Mouse (Mus musculus) left cerebral cortex, adult 2 months (tissue): ENCODE results near the gene Xab2. TPM values are rescaled to one million over a fixed set of nuclear protein-coding genes. Genes with fewer than 3 reads are reported as not detected.

Source experiments
- DNase-seq, 2 experiments: peaks; one replicate each; pipeline ENCODE4 v3.0.0; 2021 to 2022; ENCODE audit warnings: low spot score in 2 of 2, mixed read lengths in 1 of 2; ENCODE audit errors: extremely low spot score in 1 of 2
- H3K27ac ChIP-seq: fragments of 200-600 bp; 2 replicates; pipeline ENCODE4 v1.8.1; 2022
- H3K4me3 ChIP-seq: fragments of 200-600 bp; 2 replicates; pipeline ENCODE4 v1.8.1; 2022
- CTCF ChIP-seq: fragments of 200-600 bp; IDR thresholded peaks from 2 replicates; pipeline ENCODE4 v1.8.1; 2022; ENCODE audit warnings: antibody characterized with exemption, mild to moderate bottlenecking, moderate library complexity
- intact Hi-C: fragments of 180-260 bp; cut with DNase I; formaldehyde crosslinking; loops from one replicate; pipeline ENCODE4 v1.15.1; 2025
- total RNA-seq, 2 experiments: library from RNA; stranded (reverse); gene quantifications; 2 replicates each; pipeline ENCODE4 v1.2.3; 2021

Gene Xab2
- total RNA-seq, 2 experiments from 2014 or later: 37.3 to 38.4 TPM

- DNase-seq: no peak
Observed at GRCm38 (mm10) chr8:3579390-3580364, 41.4 kb downstream of the Xab2 start.

GRCm38 (mm10) chr8:3576211-3576960 is 44.7 kb downstream of the Xab2 start:
- TF ChIP-seq CTCF: no peak
- DNase-seq: no peak
- intact Hi-C loops: no loop called here
- Histone ChIP-seq H3K27ac (no peak overlapping the region), H3K4me3 (no peak overlapping the region)

More at GRCm38 (mm10) chr8:3579390-3580364, 41.4 kb downstream of the Xab2 start:
- Histone ChIP-seq H3K27ac (no peak overlapping the region), H3K4me3 (no peak overlapping the region)
- no peak for TF ChIP-seq CTCF
- intact Hi-C loops: no loop called here

- no peak for DNase-seq
- no peak overlapping the region for H3K4me3 ChIP-seq
- intact Hi-C loops: no loop called here
- no peak overlapping the region for H3K27ac ChIP-seq
- no peak for TF ChIP-seq CTCF
Observed at GRCm38 (mm10) chr8:3574546-3574945, 46.6 kb downstream of the Xab2 start.

- DNase-seq: no peak
- Histone ChIP-seq H3K27ac (no peak overlapping the region), H3K4me3 (no peak overlapping the region)
- no peak for TF ChIP-seq CTCF
- intact Hi-C loops: no loop called here
Observed at GRCm38 (mm10) chr8:3569784-3570183, 51.3 kb downstream of the Xab2 start.

GRCm38 (mm10) chr8:3568378-3568777 is 52.7 kb downstream of the Xab2 start:
- intact Hi-C loops: no loop called here
- Histone ChIP-seq H3K27ac (no peak overlapping the region), H3K4me3 (no peak overlapping the region)
- DNase-seq: no peak
- no peak for TF ChIP-seq CTCF

- intact Hi-C loops: no loop called here
- TF ChIP-seq CTCF: no peak
- no peak within 1 kb of the TSS for H3K4me3 ChIP-seq
- no peak within 1 kb of the TSS for H3K27ac ChIP-seq
- no peak for DNase-seq
Observed at GRCm38 (mm10) chr8:3567641-3568371, 53.3 kb downstream of the Xab2 start, which contains the start of gene C330021F23Rik. Gene C330021F23Rik, plus strand, starts transcription at chr8:3567990.

Other genes starting within 250 kb of the Xab2 start
- gene Arhgef18, start 228.3 kb downstream of the Xab2 start, total RNA-seq: 10 to 100 TPM; 47.8 to 49.3 TPM
- under 1 TPM; 0.84 to 0.88 TPM for gene Pex11g, start 153.6 kb downstream of the Xab2 start, total RNA-seq
- under 1 TPM in 1 of 2 experiments, not detected in 1; 0.23 TPM for gene Tex45, start 150.5 kb downstream of the Xab2 start, total RNA-seq
- 10 to 100 TPM; 32.4 to 34.8 TPM for gene Zfp358, start 128.2 kb downstream of the Xab2 start, total RNA-seq
- 10 to 100 TPM; 90.6 to 96.1 TPM for gene Mcoln1, start 120.9 kb downstream of the Xab2 start, total RNA-seq
- gene Pnpla6, start 105.9 kb downstream of the Xab2 start, total RNA-seq: 10 to 100 TPM; 76.5 to 86.0 TPM
- not detected for gene C330021F23Rik, start 53.3 kb downstream of the Xab2 start, total RNA-seq
- gene Camsap3, start 34.0 kb downstream of the Xab2 start, total RNA-seq: 10 to 100 TPM; 33.6 to 35.4 TPM
- gene Pet100, start 232 bp upstream of the Xab2 start, total RNA-seq: 10 to 100 TPM; 72.8 to 84.1 TPM
- not detected for gene Pcp2, start 4.2 kb upstream of the Xab2 start, total RNA-seq
- 10 to 100 TPM; 50.7 to 65.6 TPM for gene Stxbp2, start 9.6 kb upstream of the Xab2 start, total RNA-seq
- 1 to 10 TPM in 1 of 2 experiments, under 1 TPM in 1; 0.79 to 1.2 TPM for gene Retn, start 34.5 kb upstream of the Xab2 start, total RNA-seq
- gene Mcemp1, start 44.4 kb upstream of the Xab2 start, total RNA-seq: under 1 TPM; 0.23 to 0.37 TPM
- gene Fcor, start 51.0 kb upstream of the Xab2 start, total RNA-seq: 10 to 100 TPM; 10.8 to 14.2 TPM
- gene Trappc5, start 55.0 kb upstream of the Xab2 start, total RNA-seq: 10 to 100 TPM; 26.4 to 27.2 TPM
- gene Fcer2a, start 72.9 kb upstream of the Xab2 start, total RNA-seq: not detected
- gene Clec4g, start 99.3 kb upstream of the Xab2 start, total RNA-seq: not detected
- 1 to 10 TPM in 1 of 2 experiments, under 1 TPM in 1; 0.54 to 1.5 TPM for gene Cd209a, start 127.7 kb upstream of the Xab2 start, total RNA-seq
- not detected for gene Cd209e, start 233.0 kb upstream of the Xab2 start, total RNA-seq